Mouse (Mus musculus) bone marrow macrophage, adult 2 months (primary cell): ENCODE measurements around the gene BC049352.

Source experiments
- CTCF ChIP-seq: IDR thresholded peaks from 2 replicates; pipeline ENCODE4 v1.5.1; 2012; ENCODE audit warnings: low read depth, mild to moderate bottlenecking, low read length, moderate library complexity
- POLR2A ChIP-seq: IDR thresholded peaks from 2 replicates; pipeline ENCODE4 v1.6.1; 2012; ENCODE audit warnings: mild to moderate bottlenecking, low read depth, low read length, borderline replicate concordance

DNA sequence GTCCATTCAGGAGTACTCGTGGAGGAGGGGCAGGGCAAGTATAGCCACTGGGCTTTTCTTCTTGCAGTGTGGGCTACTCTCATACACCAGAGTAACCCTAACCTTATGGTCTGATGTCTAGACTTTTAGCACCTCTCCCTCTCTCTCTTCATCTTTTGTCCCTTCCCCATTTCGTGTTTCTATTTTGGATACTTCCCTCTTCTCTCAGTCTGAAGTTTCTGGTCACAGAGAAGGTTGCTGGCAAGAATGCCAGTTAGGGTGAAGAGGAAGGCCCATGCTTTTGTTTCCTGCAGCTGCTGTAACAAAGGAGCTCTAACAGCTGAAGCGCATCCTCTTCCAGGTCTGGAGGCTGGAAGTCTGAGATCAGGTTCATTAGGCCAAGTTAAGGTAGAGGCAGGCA, 99.1 kb downstream of the BC049352 start:
- TF ChIP-seq POLR2A, result no peak
- no peak for TF ChIP-seq CTCF
